Mouse (Mus musculus) limb, embryonic 11.5 days (tissue): ENCODE results near the gene Spdl1. TPM values are rescaled to one million over a fixed set of nuclear protein-coding genes. Genes with fewer than 3 reads are reported as not detected.

Experiments
- ATAC-seq: fragments of 200-750 bp; cut with Nextera tagmentation; 2 replicates; pipeline ENCODE4 v1.8.0; 2017; ENCODE audit warnings: low read depth; ENCODE audit not compliant: insufficient number of reproducible peaks, low FRiP score, low TSS enrichment
- DNase-seq: peaks from one replicate; pipeline ENCODE4 v3.0.0-alpha.2; 2015; ENCODE audit warnings: low spot score
- H3K27ac ChIP-seq: fragments of 300-500 bp; sonication (generic); replicated peaks from 2 replicates; pipeline ENCODE4 v1.5.1; 2014; ENCODE audit warnings: low read depth, mild to moderate bottlenecking, low read length
- H3K27me3 ChIP-seq: fragments of 300-500 bp; sonication (generic); 2 replicates; pipeline ENCODE4 v1.6.1; 2014; ENCODE audit warnings: mild to moderate bottlenecking, low read length, mixed read lengths; ENCODE audit not compliant: control insufficient read depth, insufficient read depth
- H3K36me3 ChIP-seq: fragments of 300-500 bp; sonication (generic); 2 replicates; pipeline ENCODE4 v1.6.1; 2014; ENCODE audit warnings: mild to moderate bottlenecking, low read length, moderate library complexity, mixed read lengths; ENCODE audit not compliant: control insufficient read depth, insufficient read depth
- H3K4me1 ChIP-seq: fragments of 300-500 bp; sonication (generic); 2 replicates; pipeline ENCODE4 v1.6.1; 2014; ENCODE audit warnings: low read length, mixed read lengths; ENCODE audit not compliant: control insufficient read depth, insufficient read depth
- H3K4me2 ChIP-seq: fragments of 300-500 bp; sonication (generic); 2 replicates; pipeline ENCODE4 v1.6.1; 2014; ENCODE audit warnings: low read depth, mild to moderate bottlenecking, moderate library complexity; ENCODE audit not compliant: severe bottlenecking
- H3K4me3 ChIP-seq: fragments of 300-500 bp; sonication (generic); 2 replicates; pipeline ENCODE4 v1.5.1; 2014; ENCODE audit warnings: low read depth, low read length
- H3K9ac ChIP-seq: fragments of 300-500 bp; sonication (generic); 2 replicates; pipeline ENCODE4 v1.6.1; 2014; ENCODE audit warnings: mild to moderate bottlenecking, low read length
- H3K9me3 ChIP-seq: fragments of 300-500 bp; sonication (generic); 2 replicates; pipeline ENCODE4 v1.6.1; 2016; ENCODE audit warnings: low read length; ENCODE audit not compliant: control insufficient read depth
- WGBS: fragments of 180-500 bp; shearing (Covaris S2); extraction: QIAGEN DNeasy Blood & Tissue Kit; methylation state at CpG from one replicate; pipeline ENCODE4 v1.1.7; 2014; 5-methylcytosine and 5-hydroxymethylcytosine counted together
- polyA plus RNA-seq: library from polyadenylated mRNA; unstranded; fragments of >200 nt; fragmentation: Nextera tagmentation; extraction: Ambion mirVana; gene quantifications from 2 replicates; pipeline ENCODE4 v1.2.1, GENCODE M21; 2014

The Spdl1 gene
- polyA plus RNA-seq, 1 experiment from 2014 or later, result 34.0 TPM

DNA sequence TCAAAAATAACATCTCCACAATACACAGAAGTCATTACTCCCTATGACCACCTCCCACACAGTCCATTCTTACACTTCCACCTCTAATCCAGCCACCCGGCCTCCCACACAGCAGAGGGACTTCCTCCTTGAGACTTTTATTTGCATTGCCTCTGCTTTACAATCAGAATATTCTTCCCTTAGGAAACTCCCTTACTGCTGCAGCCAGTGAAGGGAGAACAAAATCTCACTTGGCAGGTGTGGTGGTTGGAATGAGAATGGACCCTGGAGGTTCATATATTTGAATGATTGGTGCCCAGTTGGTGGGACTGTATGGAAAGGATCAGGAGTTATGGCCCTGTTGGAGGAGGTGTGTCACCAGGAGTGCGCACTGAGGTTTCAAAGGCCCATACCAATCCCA, 57.4 kb downstream of the Spdl1 start:
- ATAC-seq (no peak), DNase-seq (no peak)
- 69% methylated on average over 2 of the region's 2 CpGs for WGBS
- Histone ChIP-seq H3K9me3 (no peaks in the 10 kb centered on the region), H3K9ac (no peak overlapping the region), H3K27ac (no peak overlapping the region), H3K36me3 (no peaks in the 10 kb centered on the region), H3K4me1 (no peaks in the 10 kb centered on the region), H3K4me2 (no peak overlapping the region), H3K27me3 (no peaks in the 10 kb centered on the region), H3K4me3 (no peak overlapping the region)

DNA sequence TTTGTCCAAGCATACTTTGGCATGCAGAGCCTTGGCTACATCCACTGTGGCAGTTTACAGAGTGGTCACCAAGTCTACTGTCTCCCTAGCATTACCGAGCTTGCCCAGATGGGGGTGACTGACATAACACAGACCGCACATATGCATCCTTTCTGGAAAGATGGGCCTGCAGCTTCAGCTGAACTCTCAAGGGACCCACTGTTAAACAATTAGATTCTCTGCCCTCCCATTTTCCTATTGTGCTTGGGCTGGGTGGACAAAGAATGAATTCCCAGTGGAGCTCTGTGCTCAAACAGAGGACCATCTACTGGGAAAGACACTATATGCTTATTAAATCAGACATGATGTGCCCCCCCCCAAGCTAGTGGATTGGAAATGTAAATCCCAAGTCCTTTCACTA, 58.8 kb downstream of the Spdl1 start:
- Histone ChIP-seq H3K9me3 (no peaks in the 10 kb centered on the region), H3K27ac (no peak overlapping the region), H3K36me3 (no peaks in the 10 kb centered on the region), H3K27me3 (no peaks in the 10 kb centered on the region), H3K4me3 (no peak overlapping the region), H3K4me1 (no peaks in the 10 kb centered on the region), H3K9ac (no peak overlapping the region), H3K4me2 (no peak overlapping the region)
- DNase-seq (no peak), ATAC-seq (no peak)
- 71% methylated on average over 2 of the region's 2 CpGs for WGBS

DNA sequence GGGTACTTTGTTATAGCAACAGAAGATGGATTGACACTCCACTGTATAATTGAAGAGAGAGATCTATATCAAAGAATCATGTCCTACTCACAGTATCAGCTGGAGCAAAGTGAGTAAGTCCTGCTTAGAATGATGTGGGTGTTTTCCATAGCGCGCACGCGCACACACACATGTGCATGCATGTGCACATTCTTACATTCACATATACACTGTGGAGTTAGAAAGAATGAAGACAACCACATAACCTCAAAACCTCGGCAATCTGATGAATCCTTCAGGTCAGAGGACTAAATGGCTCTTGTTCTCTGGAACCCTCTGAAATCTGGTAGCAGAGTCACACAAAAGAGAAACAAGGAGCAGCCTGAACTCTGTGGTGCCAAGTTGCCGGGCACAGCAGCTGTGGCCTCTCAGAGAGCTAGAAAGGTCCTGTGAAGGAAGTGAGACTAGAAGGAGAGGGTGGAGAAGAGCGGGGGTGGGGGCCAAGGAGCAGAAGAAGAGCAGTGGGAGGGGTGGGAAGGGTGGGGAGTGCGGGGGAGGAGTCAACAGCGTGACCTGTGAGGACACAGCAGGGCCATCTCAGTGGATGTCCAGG, 60.0 kb downstream of the Spdl1 start:
- Histone ChIP-seq H3K4me3 (no peak overlapping the region), H3K4me2 (no peak overlapping the region), H3K4me1 (no peaks in the 10 kb centered on the region), H3K9me3 (no peaks in the 10 kb centered on the region), H3K36me3 (no peaks in the 10 kb centered on the region), H3K9ac (no peak overlapping the region), H3K27ac (no peak overlapping the region), H3K27me3 (no peaks in the 10 kb centered on the region)
- 88% methylated on average over 9 of the region's 9 CpGs for WGBS
- DNase-seq (no peak), ATAC-seq (no peak)

DNA sequence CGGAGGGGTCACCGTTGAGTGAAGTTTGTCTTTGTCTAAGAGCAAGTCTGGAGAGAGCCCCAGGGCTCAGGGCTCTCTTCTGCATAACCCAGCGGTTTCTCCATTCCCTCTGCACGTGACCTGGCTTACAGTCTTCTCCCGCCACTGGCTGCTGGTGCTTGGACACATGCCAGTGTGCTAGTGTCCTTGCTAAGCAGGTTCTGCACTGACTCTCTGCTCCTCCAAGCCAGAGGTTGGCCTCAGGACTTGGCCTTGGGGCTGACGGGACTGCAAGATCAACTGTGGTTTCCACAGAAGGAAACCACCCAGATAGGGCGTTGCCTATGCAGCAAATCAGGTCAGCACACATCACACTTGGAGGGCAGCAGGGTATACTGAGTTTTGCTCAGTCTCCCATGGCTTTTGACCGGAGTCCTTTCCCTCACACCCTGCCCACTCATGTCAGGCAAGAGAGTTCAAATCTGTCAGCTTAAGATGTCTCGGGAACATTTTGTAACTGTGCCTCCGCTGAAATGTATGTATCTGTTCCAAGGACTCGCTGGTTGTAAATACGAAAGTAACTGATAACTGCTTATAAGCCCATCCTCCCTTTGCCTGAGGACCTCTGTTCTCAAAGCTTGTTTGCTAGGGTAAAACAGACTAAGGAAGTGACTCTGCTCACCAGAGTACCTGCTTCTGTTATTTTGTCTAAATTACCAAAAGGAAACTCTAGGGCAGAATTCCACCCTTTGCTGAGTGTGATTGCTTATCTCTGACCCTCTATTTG, 62.0 kb downstream of the Spdl1 start:
- H3K9ac ChIP-seq, result no peak overlapping the region
- no peak overlapping the region for H3K27ac ChIP-seq
- no peaks in the 10 kb centered on the region for H3K27me3 ChIP-seq
- no peak for ATAC-seq
- no peaks in the 10 kb centered on the region for H3K4me1 ChIP-seq
- H3K36me3 ChIP-seq, result no peaks in the 10 kb centered on the region
- 77% methylated on average over 12 of the region's 12 CpGs for WGBS
- no peaks in the 10 kb centered on the region for H3K9me3 ChIP-seq
- DNase-seq, result no peak
- no peak overlapping the region for H3K4me3 ChIP-seq
- H3K4me2 ChIP-seq, result no peak overlapping the region

DNA sequence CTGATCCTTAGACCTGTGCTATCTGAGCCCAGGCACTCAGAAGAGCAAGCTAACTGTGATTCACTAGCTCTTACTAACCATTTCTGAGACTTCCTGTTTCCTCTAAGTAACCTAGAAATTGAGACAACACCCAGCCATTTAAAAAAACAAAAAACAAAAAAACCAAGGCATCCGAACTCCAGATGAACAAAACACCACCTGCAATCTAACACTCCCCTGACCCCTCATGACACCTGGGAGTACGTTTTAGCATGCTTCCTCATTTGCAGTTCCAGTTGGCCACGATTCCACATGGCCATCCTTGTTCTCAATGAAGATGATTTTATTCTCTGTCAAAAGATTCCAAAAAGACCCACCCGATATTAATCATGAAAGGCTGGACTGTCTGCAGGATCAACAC, 62.8 kb downstream of the Spdl1 start:
- DNase-seq (no peak), ATAC-seq (no peak)
- WGBS, result 78% methylated on average over 4 of the region's 4 CpGs
- Histone ChIP-seq H3K4me2 (no peak overlapping the region), H3K27me3 (no peaks in the 10 kb centered on the region), H3K36me3 (no peaks in the 10 kb centered on the region), H3K4me1 (no peaks in the 10 kb centered on the region), H3K27ac (no peak overlapping the region), H3K9ac (no peak overlapping the region), H3K9me3 (peaks cover 2% of the 10 kb centered on the region; the same call in 1 of the 2 replicates), H3K4me3 (no peak overlapping the region)

DNA sequence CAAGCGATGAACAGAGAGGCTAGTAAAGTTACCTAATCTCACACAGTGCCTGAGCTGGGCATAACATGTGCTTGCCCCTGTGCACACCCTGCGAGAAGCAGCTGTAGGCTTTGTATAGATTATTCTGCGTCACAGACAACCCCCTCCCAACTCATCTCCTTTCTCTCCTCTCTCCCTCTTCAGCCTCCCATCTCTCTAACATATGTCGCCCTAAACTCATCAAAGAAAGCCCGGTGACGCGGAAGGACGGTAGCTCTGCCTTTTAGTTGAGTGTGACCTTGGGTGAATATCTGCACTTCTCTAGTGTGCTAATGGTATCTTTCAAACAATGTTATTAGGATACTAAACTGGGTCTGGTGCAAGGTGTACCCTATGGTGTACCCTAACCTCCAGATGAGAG, 63.5 kb downstream of the Spdl1 start:
- WGBS, result 92% methylated on average over 8 of the region's 8 CpGs
- H3K9ac ChIP-seq, result no peak overlapping the region
- no peaks in the 10 kb centered on the region for H3K36me3 ChIP-seq
- H3K9me3 ChIP-seq, result peaks cover 2% of the 10 kb centered on the region; the same call in 1 of the 2 replicates
- H3K27ac ChIP-seq, result no peak overlapping the region
- no peak overlapping the region for H3K4me2 ChIP-seq
- no peaks in the 10 kb centered on the region for H3K4me1 ChIP-seq
- DNase-seq (no peak), ATAC-seq (no peak)
- no peak overlapping the region for H3K4me3 ChIP-seq
- H3K27me3 ChIP-seq, result no peaks in the 10 kb centered on the region

DNA sequence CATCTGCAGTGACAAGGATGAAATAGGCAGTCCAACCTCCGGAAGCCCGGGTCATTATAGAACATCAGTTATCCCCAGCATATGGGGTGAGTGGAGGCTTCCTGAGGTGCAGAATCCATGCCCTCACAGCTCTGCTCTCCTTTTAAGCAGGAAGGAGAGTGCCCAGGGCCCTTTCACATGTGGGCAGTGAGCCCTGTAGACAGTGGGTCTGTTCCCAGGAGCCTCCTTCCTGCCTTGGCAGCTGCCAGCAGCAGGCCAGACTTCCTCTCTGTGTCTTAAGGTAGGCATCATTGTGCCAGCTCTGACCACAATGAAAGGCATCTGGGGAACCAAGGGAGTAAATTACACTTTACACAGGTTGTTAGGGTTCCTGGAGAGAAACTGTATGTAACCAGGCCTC, 64.0 kb downstream of the Spdl1 start:
- no peak overlapping the region for H3K4me2 ChIP-seq
- no peaks in the 10 kb centered on the region for H3K27me3 ChIP-seq
- no peak for DNase-seq
- H3K9ac ChIP-seq, result no peak overlapping the region
- WGBS, result 85% methylated on average over 2 of the region's 2 CpGs
- no peak overlapping the region for H3K27ac ChIP-seq
- no peaks in the 10 kb centered on the region for H3K36me3 ChIP-seq
- no peaks in the 10 kb centered on the region for H3K4me1 ChIP-seq
- peaks cover 2% of the 10 kb centered on the region; the same call in 1 of the 2 replicates for H3K9me3 ChIP-seq
- no peak for ATAC-seq
- no peak overlapping the region for H3K4me3 ChIP-seq

DNA sequence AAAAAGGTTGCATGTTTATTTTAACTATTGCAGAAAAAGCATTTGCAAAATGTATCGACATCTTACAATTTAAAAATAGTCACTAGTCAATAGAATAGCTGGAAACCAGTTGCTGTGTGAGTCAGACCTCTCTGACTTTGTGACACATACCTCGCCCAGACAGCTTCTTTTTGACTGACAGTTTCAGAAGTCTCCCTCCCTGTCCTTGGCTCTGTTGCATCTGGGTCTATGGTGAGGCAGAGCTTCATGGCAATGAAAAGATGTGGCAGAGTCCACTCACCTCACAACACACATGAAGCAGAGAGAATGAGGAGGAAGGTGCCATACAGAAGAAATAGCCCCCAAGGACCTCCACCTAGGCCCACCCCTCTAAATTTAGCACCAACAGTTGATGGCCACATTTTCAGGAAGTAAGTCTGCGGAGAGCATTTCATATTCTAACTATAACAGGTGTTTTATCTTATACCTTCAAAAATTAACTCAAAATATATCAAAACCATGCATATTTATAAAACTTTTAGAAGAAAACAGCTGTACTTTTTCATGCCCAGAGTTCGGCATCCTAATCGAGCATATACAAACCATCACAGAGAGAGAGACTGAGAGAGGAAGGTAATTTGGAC, 69.6 kb downstream of the Spdl1 start:
- ATAC-seq, result no peak
- Histone ChIP-seq H3K27ac (no peak overlapping the region), H3K36me3 (no peaks in the 10 kb centered on the region), H3K27me3 (no peaks in the 10 kb centered on the region), H3K4me3 (no peak overlapping the region), H3K9ac (no peak overlapping the region), H3K4me2 (no peak overlapping the region), H3K9me3 (peaks cover 2% of the 10 kb centered on the region; the same call in 1 of the 2 replicates), H3K4me1 (no peaks in the 10 kb centered on the region)
- WGBS, result 82% methylated on average over 5 of the region's 5 CpGs
- no peak for DNase-seq
